Mouse (Mus musculus) liver, embryonic 14.5 days (tissue): ENCODE data around the gene Fgfr2. TPM values are rescaled to one million over a fixed set of nuclear protein-coding genes. Genes with fewer than 3 reads are reported as not detected.

Experiments used
- ATAC-seq: fragments of 200-750 bp; cut with Nextera tagmentation; 2 replicates; pipeline ENCODE4 v1.8.0; 2017; ENCODE audit warnings: moderate number of reproducible peaks, mild to moderate bottlenecking, moderate library complexity; ENCODE audit not compliant: insufficient read depth
- DNase-seq, 3 experiments: peaks; one replicate each; pipeline ENCODE4 v3.0.0-alpha.2; 2012 to 2013; ENCODE audit warnings: low read depth in 3 of 3, low spot score in 3 of 3
- H3K27ac ChIP-seq: fragments of 300-500 bp; sonication (generic); 2 replicates; pipeline ENCODE4 v1.5.1; 2014; ENCODE audit warnings: moderate library complexity, mild to moderate bottlenecking, control low read depth, inconsistent platforms
- H3K27me3 ChIP-seq: fragments of 300-500 bp; sonication (generic); 2 replicates; pipeline ENCODE4 v1.6.1; 2014; ENCODE audit warnings: mild to moderate bottlenecking, low read length, moderate library complexity; ENCODE audit not compliant: control insufficient read depth, insufficient read depth
- H3K36me3 ChIP-seq: fragments of 300-500 bp; sonication (generic); replicated peaks from 2 replicates; pipeline ENCODE4 v1.6.1; 2014; ENCODE audit warnings: low read depth; ENCODE audit not compliant: control insufficient read depth, insufficient read depth
- H3K4me1 ChIP-seq, 2 experiments: fragments of 200-500 bp in 1 of 2; fragments of 300-500 bp in 1 of 2; sonication (generic) in 1 of 2; replicated peaks; 2 replicates each; pipeline ENCODE4 v1.6.1; 2012 to 2014; ENCODE audit warnings: antibody characterized with exemption in 1 of 2, inconsistent platforms in 1 of 2, low read length in 1 of 2; ENCODE audit not compliant: control insufficient read depth in 2 of 2, insufficient read depth in 2 of 2
- H3K4me2 ChIP-seq: fragments of 300-500 bp; sonication (generic); 2 replicates; pipeline ENCODE4 v1.6.1; 2014; ENCODE audit warnings: low read depth, mild to moderate bottlenecking, control low read depth, moderate library complexity
- H3K4me3 ChIP-seq, 2 experiments: fragments of 200-500 bp in 1 of 2; fragments of 300-500 bp in 1 of 2; sonication (generic) in 1 of 2; 2 replicates each; pipeline ENCODE4 v1.5.1; 2012 to 2014; ENCODE audit warnings: low read depth in 2 of 2, low read length in 2 of 2, mild to moderate bottlenecking in 2 of 2, control low read depth in 1 of 2, inconsistent platforms in 1 of 2, moderate library complexity in 1 of 2; ENCODE audit not compliant: insufficient read depth in 1 of 2
- H3K9ac ChIP-seq: fragments of 300-500 bp; sonication (generic); replicated peaks from 2 replicates; pipeline ENCODE4 v1.6.1; 2014; ENCODE audit warnings: mild to moderate bottlenecking, control low read depth, moderate library complexity
- H3K9me3 ChIP-seq: fragments of 300-500 bp; sonication (generic); 2 replicates; pipeline ENCODE4 v1.6.1; 2016; ENCODE audit warnings: low read length, mixed read lengths; ENCODE audit not compliant: control insufficient read depth
- CTCF ChIP-seq: IDR thresholded peaks from 2 replicates; pipeline ENCODE4 v1.5.1; 2016; ENCODE audit warnings: antibody characterized with exemption, low read depth, control low read depth
- EP300 ChIP-seq: IDR thresholded peaks from 2 replicates; pipeline ENCODE4 v1.6.1; 2016; ENCODE audit warnings: antibody characterized with exemption, low read depth
- WGBS: fragments of 180-500 bp; shearing (Covaris S2); extraction: QIAGEN DNeasy Blood & Tissue Kit; methylation state at CpG from one replicate; pipeline ENCODE4 v1.1.7; 2014; ENCODE audit not compliant: insufficient replicate concordance; 5-methylcytosine and 5-hydroxymethylcytosine counted together
- polyA plus RNA-seq, 2 experiments: library from polyadenylated mRNA; depleted of rRNA in 1 of 2; stranded (reverse) in 1 of 2; unstranded in 1 of 2; fragments of >200 nt; fragmentation: Nextera tagmentation in 1 of 2; extraction: Ambion mirVana in 1 of 2; gene quantifications; 2 replicates each; pipeline versions ENCODE4 v1.2.1 to v1.2.3; 2012 to 2014

The Fgfr2 gene
- polyA plus RNA-seq, 2 experiments: 7.9 to 8.8 TPM

DNA sequence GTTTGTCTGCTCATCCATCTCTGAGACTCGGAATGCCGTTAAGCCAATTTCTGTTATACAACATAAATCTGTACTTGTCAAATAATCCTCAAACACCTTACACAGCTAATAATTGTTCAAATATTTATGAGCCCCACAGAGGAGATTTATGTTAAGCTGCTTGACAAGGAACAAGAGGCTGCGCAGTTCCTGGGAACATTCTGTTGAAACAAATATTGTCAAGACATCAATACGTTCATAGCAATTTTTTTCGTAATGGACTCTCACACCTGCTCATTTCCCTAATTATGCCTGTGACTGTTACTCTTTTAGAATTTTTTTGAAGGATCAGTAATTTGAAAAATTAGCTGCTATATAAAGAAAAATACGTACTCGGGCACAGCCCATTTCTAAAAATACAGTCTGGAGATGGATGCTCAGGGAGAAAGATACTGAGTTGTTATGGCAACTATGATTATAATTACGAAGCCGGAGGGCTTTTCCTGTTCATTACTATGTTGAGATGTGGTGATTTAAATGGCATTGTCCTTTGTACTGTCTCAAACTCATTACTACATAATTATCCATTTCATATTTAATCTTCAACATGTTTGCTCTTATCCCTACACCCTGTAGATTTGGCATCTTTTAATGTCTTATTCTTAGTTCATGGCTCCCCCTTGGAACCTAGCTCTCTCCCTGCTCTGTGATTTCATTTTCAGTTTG is 964.7 kb downstream of the Fgfr2 start:
- H3K4me2 ChIP-seq: no peak overlapping the region
- ATAC-seq (no peak), DNase-seq (no peak)
- H3K36me3 ChIP-seq: no peaks in the 10 kb centered on the region
- no peak overlapping the region for H3K4me3 ChIP-seq
- H3K9ac ChIP-seq: no peak overlapping the region
- no peak overlapping the region for H3K27ac ChIP-seq
- 81% methylated on average over 9 of the region's 9 CpGs for WGBS
- H3K4me1 ChIP-seq: no peaks in the 10 kb centered on the region
- TF ChIP-seq CTCF (no peak), EP300 (no peak)
- no peaks in the 10 kb centered on the region for H3K9me3 ChIP-seq
- H3K27me3 ChIP-seq: peaks cover 10% of the 10 kb centered on the region; the same call in 1 of the 2 replicates

- H3K4me1 ChIP-seq: no peaks in the 10 kb centered on the region
Observed at GRCm38 (mm10) chr7:132154368-132154961, 968.7 kb downstream of the Fgfr2 start, which contains the start of gene Cpxm2. Gene Cpxm2 (minus strand): TSS chr7:132154739.

DNA sequence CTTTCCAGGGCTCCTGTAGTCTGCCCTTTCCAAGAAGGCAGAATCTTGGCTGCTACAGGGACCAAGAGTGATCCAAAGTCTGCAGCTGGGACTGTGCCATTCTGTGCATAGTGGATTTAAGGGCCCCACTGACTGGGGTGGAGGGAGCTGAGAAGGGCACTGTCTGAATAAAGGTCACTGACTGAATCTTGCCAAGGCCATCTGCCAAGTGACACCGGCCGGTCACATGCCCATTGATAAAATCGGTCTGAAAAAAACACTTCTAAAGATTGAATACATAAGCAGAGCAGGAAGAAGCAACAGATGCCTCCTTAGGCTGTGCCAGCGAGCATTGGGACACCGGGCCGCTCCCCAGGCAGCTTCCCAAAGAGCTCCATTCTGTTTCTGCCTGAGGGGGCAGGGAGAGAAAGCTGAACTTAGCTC is 969.4 kb downstream of the Fgfr2 start:
- Histone ChIP-seq H3K4me3 (no peak overlapping the region), H3K4me1 (no peaks in the 10 kb centered on the region)

More at GRCm38 (mm10) chr7:132154368-132154961, 968.7 kb downstream of the Fgfr2 start, which contains the start of gene Cpxm2:
- H3K4me2 ChIP-seq: no peak within 1 kb of the TSS
- 5% methylated on average over 43 of the region's 43 CpGs for WGBS
- no peak within 1 kb of the TSS for H3K4me3 ChIP-seq
- TF ChIP-seq CTCF (no peak), EP300 (no peak)
- no peaks in the 10 kb centered on the region for H3K36me3 ChIP-seq
- no peak within 1 kb of the TSS for H3K9ac ChIP-seq
- no peak within 1 kb of the TSS for H3K27ac ChIP-seq
- no peaks in the 10 kb centered on the region for H3K9me3 ChIP-seq
- H3K27me3 ChIP-seq: peaks cover 10% of the 10 kb centered on the region; the same call in 1 of the 2 replicates
- DNase-seq (no peak), ATAC-seq (no peak)

GRCm38 (mm10) chr7:132145227-132145800 is 977.8 kb downstream of the Fgfr2 start:
- Histone ChIP-seq H3K9me3 (no peaks in the 10 kb centered on the region), H3K36me3 (no peaks in the 10 kb centered on the region), H3K4me3 (no peak overlapping the region), H3K4me2 (no peak overlapping the region), H3K4me1 (no peaks in the 10 kb centered on the region), H3K9ac (no peak overlapping the region), H3K27me3 (no peaks in the 10 kb centered on the region), H3K27ac (no peak overlapping the region)
- 65% methylated on average over 15 of the region's 15 CpGs for WGBS
- ATAC-seq (no peak), DNase-seq (no peak)
- TF ChIP-seq CTCF: no peak
- no peak for TF ChIP-seq EP300

More for the DNA sequence above, 969.4 kb downstream of the Fgfr2 start:
- Histone ChIP-seq H3K9me3 (no peaks in the 10 kb centered on the region), H3K27ac (no peak overlapping the region), H3K4me2 (no peak overlapping the region), H3K27me3 (peaks cover 10% of the 10 kb centered on the region; the same call in 1 of the 2 replicates), H3K36me3 (no peaks in the 10 kb centered on the region), H3K9ac (no peak overlapping the region)
- WGBS: 41% methylated on average over 6 of the region's 6 CpGs
- DNase-seq (no peak), ATAC-seq (no peak)
- TF ChIP-seq EP300: no peak
- no peak for TF ChIP-seq CTCF

DNA sequence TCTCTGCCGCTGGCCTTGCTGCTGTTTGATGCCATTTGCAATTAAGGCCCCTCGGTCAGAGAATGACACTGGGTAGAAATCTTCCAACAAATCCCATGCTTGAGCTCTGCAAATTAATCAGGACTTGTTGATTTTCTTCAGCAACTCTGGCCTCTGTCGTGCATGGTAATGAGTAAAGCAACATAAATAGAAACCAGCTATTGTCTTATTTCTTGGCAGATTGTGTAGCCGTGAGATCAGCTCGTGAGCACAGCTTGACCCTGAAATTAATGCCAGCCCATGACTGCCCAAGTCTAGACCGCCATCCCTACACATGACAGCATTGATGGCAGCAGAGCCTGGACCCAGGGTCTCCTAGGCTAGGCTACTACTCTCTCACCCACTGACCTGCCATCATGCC is 994.5 kb downstream of the Fgfr2 start:
- DNase-seq (no peak), ATAC-seq (no peak)
- Histone ChIP-seq H3K4me1 (no peaks in the 10 kb centered on the region), H3K27me3 (no peaks in the 10 kb centered on the region), H3K4me2 (no peak overlapping the region), H3K27ac (no peak overlapping the region), H3K9ac (no peak overlapping the region), H3K36me3 (no peaks in the 10 kb centered on the region), H3K9me3 (no peaks in the 10 kb centered on the region), H3K4me3 (no peak overlapping the region)
- 60% methylated on average over 6 of the region's 6 CpGs for WGBS
- TF ChIP-seq CTCF (no peak), EP300 (no peak)
